Mouse (Mus musculus) neutrophil, adult 59 days (primary cell): ENCODE measurements around the gene Pole. TPM values are rescaled to one million over a fixed set of nuclear protein-coding genes. Genes with fewer than 3 reads are reported as not detected.

Experiments used
- total RNA-seq, 2 experiments: library from RNA; stranded (reverse); gene quantifications; 1 replicate in 1 of 2; 2 replicates in 1 of 2; pipeline ENCODE4 v1.2.4; 2023

The Pole gene
- total RNA-seq, result 10 to 100 TPM; 25.1 to 27.5 TPM

GRCm38 (mm10) chr5:110285770-110286445 is at the start of gene Pole, which contains the start of gene Pxmp2:
Pole (plus strand) TSS chr5:110286306.
Pxmp2 (minus strand) TSS chr5:110286186.

GRCm38 (mm10) chr5:110269141-110270101 is 16.7 kb upstream of the Pole start, which contains the start of gene Pgam5:
Pgam5 (minus strand) TSS chr5:110269913.

GRCm38 (mm10) chr5:110342648-110343284 is 56.7 kb downstream of the Pole start, which contains the start of gene P2rx2:
P2rx2 (minus strand) TSS chr5:110343212.

GRCm38 (mm10) chr5:110344524-110344923 is 58.4 kb downstream of the Pole start, which contains the start of gene Lrcol1:
Lrcol1 (plus strand) TSS chr5:110344730.

Other genes starting within 250 kb of the Pole start
- gene Gm17655, start 213.8 kb upstream of the Pole start, total RNA-seq, result 1 to 10 TPM; 3.8 to 6.5 TPM
- under 1 TPM; 0.13 to 0.35 TPM for gene Gm35315, start 191.9 kb upstream of the Pole start, total RNA-seq
- gene Plcxd1, start 186.3 kb upstream of the Pole start, total RNA-seq, result under 1 TPM in 1 of 2 experiments, not detected in 1; 0.13 TPM
- 10 to 100 TPM; 44.7 to 48.2 TPM for gene Gtpbp6, start 178.1 kb upstream of the Pole start, total RNA-seq
- gene Zfp605, start 176.2 kb upstream of the Pole start, total RNA-seq, result 1 to 10 TPM; 3.1 to 3.8 TPM
- 10 to 100 TPM; 68.8 to 71.2 TPM for gene Chfr, start 150.5 kb upstream of the Pole start, total RNA-seq
- 10 to 100 TPM; 22.5 to 23.7 TPM for gene Golga3, start 109.6 kb upstream of the Pole start, total RNA-seq
- gene Ankle2, start 55.3 kb upstream of the Pole start, total RNA-seq, result 10 to 100 TPM; 48.0 to 51.1 TPM
- gene Pgam5, start 16.4 kb upstream of the Pole start, total RNA-seq, result 10 to 100 TPM; 11.7 to 13.5 TPM
- 1 to 10 TPM; 3.3 to 3.4 TPM for gene Pxmp2, start 120 bp upstream of the Pole start, total RNA-seq
- not detected for gene P2rx2, start 56.9 kb downstream of the Pole start, total RNA-seq
- gene Lrcol1, start 58.4 kb downstream of the Pole start, total RNA-seq, result not detected
- gene Fbrsl1, start 162.2 kb downstream of the Pole start, total RNA-seq, result 100 to 1,000 TPM; 103 to 104 TPM